Mouse (Mus musculus) thymus, postnatal 0 days (tissue): Measurements from ENCODE around the gene Cdk7. TPM values are rescaled to one million over a fixed set of nuclear protein-coding genes. Genes with fewer than 3 reads are reported as not detected.

Experiments
- DNase-seq: peaks from one replicate; pipeline ENCODE4 v3.0.0-alpha.2; 2015; ENCODE audit warnings: low spot score
- polyA plus RNA-seq: library from polyadenylated mRNA; unstranded; fragments of >200 nt; fragmentation: Nextera tagmentation; extraction: Ambion mirVana; gene quantifications from 2 replicates; pipeline ENCODE4 v1.2.1, GENCODE M21; 2015

Cdk7 gene
- polyA plus RNA-seq, 1 experiment from 2014 or later: 93.0 TPM

DNA sequence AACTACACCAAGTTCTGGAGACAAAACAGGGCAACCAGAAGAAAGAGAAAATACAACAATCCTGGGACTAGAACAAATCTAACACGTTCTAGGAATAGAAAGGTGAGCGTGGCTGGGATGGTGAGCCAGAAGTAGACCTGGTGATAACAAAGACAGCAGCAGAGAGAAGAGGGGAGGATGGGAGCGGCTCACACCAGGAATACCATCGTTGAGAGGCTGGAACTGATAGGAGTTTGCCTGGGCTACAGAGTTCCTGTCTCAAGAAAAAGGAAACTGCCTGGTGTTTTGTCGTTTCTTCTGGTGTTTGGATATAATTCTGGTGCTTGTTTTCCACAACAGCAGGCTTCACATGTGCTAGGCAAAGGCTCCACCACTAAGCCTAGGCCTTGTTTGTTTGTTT, 2.7 kb downstream of the Cdk7 start:
- DNase-seq: no peak

GRCm38 (mm10) chr13:100725194-100725593, 5.5 kb downstream of the Cdk7 start:
- DNase-seq: no peak

DNA sequence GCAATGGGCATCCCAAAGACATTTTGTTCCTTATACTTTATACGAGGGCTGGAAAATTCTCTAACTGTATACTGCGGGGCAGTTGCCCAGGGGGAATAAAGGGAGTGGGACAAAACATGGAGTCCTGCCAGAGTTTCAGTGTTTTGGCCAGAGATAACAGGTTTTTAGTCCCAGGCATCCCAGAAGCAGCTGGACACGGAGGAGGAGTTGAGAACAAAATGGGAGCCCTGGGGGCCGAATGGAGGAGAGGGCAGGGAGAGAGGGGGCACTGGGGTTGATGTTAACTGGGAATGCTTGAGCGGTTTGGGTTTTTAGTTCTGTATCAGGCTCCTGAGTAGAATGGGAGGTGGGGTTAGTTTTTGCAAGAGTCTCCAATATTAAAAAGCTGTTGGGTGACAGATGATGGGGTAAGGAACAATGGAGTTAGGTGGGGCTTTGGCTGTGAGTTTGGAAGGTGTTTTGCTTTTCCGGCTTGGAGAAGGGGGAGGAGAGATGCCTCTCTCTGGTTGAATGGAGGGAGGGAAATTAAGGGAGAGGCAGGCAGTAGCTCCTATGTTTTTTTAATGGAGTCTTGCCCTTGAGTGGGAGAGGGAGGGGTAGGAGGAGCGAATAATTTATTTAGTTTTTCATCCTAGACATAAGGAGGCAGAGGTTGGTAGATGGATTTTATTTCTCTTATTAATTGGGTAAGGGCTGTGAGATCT, 6.5 kb downstream of the Cdk7 start:
- DNase-seq: no peak

DNA sequence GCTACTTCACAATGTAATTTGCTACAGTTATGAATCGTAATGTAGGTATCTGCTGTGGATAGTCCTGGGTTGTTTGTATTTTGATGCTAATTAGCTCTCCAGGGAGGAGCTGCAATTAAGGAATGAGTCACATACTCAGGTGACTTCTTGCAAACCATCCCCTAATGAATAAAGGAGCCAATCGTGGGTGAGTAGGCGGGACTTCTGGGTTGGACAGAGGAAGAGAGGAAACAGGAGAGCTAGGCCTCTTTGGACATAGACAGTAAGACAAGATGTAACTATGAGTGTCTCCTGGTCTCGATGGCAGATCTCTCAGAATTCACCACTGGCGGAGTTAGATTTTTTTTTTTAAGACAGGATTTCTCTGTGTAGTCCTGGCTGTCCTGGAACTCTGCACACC, 9.1 kb downstream of the Cdk7 start:
- no peak for DNase-seq

DNA sequence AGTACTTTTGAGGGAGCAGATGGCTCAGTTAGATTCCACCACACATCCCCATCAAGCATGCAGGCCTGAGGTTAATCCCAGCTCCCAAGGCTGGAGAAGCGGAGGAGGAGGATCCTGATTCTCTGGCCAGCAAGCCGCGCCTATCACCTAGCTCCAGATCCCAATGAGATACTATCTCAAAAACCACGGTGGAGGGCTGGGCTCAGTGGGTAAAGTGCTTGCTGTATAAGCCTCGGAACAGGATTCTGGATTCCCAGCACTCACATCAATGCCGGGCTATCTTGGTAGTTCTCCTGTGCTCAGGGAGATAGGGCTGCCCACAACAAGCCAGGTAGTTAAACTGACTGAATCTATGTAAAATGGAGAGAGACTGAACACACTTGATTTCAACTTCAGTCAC, 15.3 kb downstream of the Cdk7 start:
- DNase-seq: no peak

- no peak for DNase-seq
These were observed 24.5 kb downstream of the Cdk7 start for GRCm38 (mm10) chr13:100706206-100706605.

DNA sequence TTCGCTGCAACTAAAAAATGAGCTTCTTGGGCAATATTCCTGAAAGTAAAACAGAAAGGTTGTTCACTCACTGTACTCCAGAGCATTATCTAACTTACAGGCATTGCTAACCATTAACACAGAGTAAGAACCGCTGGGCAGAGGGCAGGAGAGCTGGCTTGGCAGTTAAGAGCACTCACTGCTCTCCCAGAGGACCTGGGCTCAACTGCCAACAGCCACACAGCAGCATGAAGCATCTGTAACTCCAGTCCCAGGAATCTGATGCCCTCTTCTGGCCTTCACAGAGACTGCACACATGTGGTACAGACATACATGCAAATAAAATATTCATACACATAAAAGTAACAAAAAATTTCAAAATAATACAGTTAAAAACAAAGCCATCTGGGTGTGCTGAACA, 27.3 kb downstream of the Cdk7 start:
- no peak for DNase-seq

DNA sequence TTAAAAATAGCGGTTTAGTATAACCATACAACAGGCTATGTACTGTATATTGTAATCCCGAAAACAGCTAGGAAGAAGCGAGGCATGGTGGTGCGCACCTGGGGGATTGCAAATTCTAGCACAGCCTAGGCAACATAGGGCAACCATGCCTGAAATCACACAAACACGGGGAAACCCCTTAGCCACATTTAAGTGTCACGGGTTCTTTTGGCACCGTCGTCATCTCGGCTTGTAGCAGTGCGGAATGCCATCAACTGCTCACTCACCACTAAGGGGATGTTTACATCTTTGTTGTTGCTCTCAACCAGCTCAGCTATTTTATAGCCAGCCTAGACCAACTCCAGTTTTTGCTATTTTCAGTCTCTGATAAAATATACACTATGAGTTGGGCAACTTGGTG, 31.9 kb downstream of the Cdk7 start:
- no peak for DNase-seq

DNA sequence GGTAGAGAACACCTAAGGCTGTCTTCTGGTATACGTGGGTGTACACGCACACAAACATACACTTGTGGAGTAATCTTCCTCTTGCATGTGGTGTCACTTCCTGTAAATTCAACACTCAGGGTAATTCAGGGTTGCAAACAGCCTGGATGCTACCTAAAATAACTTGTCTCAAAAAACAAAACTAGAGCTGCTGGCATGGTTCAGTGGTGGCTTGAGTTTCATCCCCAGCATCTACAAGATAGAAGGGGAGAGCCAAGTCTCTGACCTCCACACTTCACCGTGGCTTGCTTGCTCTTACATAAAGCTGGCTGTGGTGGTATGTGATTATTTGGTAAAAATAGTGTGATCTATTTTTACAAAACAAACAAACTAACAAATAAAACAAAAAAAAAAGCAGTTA, 33.2 kb downstream of the Cdk7 start:
- DNase-seq: no peak

DNA sequence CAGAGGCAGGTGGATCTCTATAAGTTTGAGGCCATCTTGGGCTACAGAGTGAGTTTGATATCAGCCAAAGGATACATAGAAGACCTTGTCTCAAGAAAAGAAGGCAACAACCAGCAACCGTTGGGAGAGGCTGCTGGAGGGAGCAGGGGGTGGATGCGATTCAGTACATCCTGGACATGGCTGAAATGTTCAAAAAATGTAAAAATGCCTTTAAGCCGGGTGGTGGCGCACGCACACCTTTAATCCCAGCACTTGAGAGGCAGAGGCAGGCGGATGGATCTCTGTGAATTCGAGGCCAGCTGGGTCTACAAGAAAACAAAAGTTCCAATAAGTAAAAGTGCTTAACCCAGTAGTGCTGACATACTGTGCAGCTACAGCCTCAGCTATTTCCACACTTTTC, 43.2 kb downstream of the Cdk7 start:
- no peak for DNase-seq

- DNase-seq: peak; percentile 20
These were observed 46.4 kb downstream of the Cdk7 start for GRCm38 (mm10) chr13:100684355-100684754.

DNA sequence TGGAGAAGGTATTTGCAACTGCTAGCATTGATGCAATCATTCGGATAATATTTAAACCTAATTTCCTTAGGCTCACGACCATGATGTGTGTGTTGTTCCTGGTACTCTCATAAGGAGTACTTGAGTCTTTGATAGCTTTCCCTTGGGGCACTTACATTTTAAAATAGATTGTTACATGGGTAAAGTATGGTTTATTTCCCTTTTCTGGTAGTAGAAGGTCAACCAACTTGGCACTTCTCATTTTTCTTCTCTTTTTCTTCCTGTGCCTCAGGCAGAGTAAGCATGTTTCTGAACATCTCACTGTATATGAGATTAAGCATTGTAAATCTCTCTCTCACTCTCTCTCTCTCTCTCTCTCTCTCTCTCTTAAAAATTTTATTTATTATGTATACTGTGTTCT, 47.9 kb downstream of the Cdk7 start:
- no peak for DNase-seq

DNA sequence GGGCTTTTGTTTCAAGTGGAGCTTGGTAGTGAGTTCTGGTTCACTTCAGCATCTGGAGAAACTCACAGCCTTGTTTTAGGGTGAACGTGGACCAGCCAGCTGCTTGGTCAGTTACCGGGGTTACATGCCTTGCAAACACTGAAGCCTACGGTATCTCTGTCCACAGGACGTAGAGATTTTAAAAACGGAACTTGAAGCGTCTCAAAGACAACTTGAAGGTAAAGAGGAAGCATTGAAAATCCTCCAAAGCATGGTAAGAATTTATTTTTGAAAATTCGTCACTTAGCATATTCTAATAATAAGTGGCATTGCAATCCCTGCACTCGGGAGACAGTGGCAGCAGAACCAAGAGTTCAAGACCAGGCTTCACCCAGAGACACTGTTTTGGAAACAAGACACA, 49.1 kb downstream of the Cdk7 start:
- DNase-seq: no peak

- no peak for DNase-seq
These were observed 54.7 kb downstream of the Cdk7 start for GRCm38 (mm10) chr13:100675936-100676635.

GRCm38 (mm10) chr13:100670181-100670741, 60.5 kb downstream of the Cdk7 start:
- DNase-seq: peak; percentile 45

DNA sequence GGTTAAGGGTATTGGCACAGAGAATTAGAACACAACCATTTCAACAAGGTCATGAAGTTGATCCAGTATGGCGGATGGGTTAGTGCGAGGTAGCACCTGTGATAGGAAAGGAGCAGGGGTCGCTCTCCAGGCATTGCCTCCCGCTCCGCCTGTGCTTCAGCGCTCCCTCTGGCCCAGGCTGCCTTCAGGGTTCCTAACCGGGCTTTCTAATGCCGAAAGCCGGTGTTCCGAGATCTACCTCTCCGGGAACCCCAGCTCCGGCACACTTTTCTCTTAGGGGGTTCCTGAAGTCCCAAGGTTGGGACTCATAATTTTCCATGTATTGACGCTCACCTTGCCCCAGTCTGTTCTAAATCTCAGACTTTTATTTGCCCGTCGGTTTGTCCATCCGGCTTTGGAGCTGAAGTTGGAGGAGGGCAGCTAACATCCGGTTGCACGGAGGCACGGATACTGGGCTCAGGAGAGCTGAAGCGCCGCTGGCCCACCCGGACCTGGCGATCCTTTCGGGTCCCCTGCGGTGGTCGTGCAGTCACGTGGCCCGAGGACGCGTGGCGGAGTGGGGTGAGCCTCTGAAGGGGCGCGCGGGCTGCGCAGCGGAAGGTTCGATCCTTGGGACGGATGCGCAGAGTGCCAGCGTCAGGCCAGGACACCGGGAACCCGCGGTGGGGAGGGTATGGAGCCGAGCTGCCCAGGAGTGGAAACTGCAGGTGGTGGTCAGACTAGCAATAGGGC, 61.3 kb downstream of the Cdk7 start, which contains the start of gene Ccdc125:
Ccdc125 (plus strand) TSS at position 427 of the 732 bp plus-strand sequence.
- peak; percentile 50 for DNase-seq

- DNase-seq: peak; percentile 64
These were observed 70.8 kb downstream of the Cdk7 start for GRCm38 (mm10) chr13:100659864-100660456.

DNA sequence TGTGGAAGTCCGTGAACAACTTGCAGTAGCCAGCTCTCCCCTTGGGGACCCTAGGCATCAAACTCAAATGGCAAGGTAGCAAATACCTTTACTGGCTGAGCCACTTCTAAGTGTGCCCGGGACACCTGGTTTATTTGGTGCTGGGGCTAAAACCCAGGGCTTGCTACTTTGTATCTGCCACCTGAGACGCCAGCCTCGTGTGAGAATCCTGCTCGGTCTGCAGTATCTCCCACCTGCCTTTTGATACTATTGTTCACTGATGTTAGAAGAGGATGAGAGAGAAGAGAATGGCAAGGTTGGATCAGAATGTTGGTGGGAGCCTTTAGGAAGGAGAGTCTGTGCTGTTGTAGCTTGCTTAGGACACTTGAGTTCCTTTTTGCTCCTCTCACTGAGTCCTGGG, 72.6 kb downstream of the Cdk7 start:
- no peak for DNase-seq
